Mouse (Mus musculus) brain, embryonic 14.5 days (tissue): ENCODE measurements around the gene Tmem19.

ENCODE experiments used
- CTCF ChIP-seq: fragments of 200-500 bp; IDR thresholded peaks from 2 replicates; pipeline ENCODE4 v1.5.1; 2012; ENCODE audit warnings: inconsistent platforms, mild to moderate bottlenecking, moderate library complexity, borderline replicate concordance; ENCODE audit not compliant: insufficient read depth, insufficient read length; ENCODE audit errors: extremely low read depth
- POLR2A ChIP-seq: fragments of 200-500 bp; IDR thresholded peaks from 2 replicates; pipeline ENCODE4 v1.6.1; 2012; ENCODE audit warnings: mild to moderate bottlenecking, inconsistent platforms, borderline replicate concordance; ENCODE audit not compliant: poor library complexity, insufficient read depth, insufficient read length, severe bottlenecking; ENCODE audit errors: extremely low read depth

GRCm38 (mm10) chr10:115339820-115340328 is 22.4 kb downstream of the Tmem19 start:
- TF ChIP-seq CTCF (no peak), POLR2A (no peak)
